Mouse (Mus musculus) gastrocnemius, postnatal 14 days (tissue): Measurements from ENCODE around the gene Prmt1. TPM values are rescaled to one million over a fixed set of nuclear protein-coding genes. Genes with fewer than 3 reads are reported as not detected.

Experiments
- DNase-seq: peaks from one replicate; pipeline ENCODE4 v3.0.0; 2021; ENCODE audit warnings: mixed read lengths
- intact Hi-C: fragments of 180-260 bp; cut with DNase I; formaldehyde crosslinking; loops from one replicate; pipeline ENCODE4 v1.15.1; 2025; ENCODE audit warnings: low total_unique reads
- total RNA-seq, 2 experiments: library from RNA; stranded (reverse); gene quantifications; 2 replicates each; pipeline ENCODE4 v1.2.3; 2021

The Prmt1 gene
- total RNA-seq, 2 experiments from 2014 or later = 144 to 227 TPM

DNA sequence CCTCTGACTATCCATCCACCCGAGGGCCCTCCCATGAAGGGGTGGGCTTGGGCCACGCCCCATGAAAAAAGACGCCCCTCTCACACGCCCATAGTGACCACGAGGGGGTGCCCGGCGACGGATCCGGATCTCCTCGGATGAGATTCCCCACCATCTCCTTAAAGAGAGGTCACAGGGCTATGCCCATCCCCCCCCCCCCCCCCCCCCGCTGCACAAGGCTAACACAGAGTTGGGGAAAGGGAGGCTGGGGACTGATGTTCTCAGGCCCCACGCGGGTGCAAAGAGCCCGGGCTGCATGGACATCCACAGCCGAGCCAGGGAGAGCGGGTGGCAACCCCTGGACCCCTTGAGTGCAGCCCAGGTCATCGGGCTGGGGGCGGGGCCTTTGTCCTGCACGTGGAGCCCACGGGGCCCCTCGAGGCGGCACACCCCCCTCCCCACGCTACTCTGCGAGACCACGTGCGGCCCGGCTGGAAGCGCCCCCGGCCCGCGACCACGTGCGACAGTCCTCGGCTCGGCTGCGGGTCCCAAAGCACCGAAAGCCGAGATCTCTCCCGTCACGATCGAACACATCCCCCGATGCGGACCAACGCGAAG is 675 bp downstream of the Prmt1 start:
- intact Hi-C loops = no loop called here
- DNase-seq = peak; percentile 85

DNA sequence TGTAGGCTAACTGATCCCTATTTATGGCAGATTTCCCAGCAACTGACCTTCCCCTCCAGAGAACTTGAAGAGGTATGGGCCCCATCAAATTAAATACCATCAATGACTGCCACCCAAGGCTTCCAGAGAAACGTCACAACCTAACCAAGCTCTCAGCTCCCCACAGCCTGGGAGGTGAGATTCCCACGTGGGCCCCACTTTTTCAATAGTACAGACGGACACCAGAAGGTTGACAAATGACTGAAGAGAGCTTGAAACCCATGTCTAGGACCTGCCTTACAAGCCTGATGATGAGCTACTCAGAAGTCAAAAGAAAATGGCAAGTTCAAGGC is 1.6 kb downstream of the Prmt1 start:
- DNase-seq = no peak
- intact Hi-C loops = no loop called here

DNA sequence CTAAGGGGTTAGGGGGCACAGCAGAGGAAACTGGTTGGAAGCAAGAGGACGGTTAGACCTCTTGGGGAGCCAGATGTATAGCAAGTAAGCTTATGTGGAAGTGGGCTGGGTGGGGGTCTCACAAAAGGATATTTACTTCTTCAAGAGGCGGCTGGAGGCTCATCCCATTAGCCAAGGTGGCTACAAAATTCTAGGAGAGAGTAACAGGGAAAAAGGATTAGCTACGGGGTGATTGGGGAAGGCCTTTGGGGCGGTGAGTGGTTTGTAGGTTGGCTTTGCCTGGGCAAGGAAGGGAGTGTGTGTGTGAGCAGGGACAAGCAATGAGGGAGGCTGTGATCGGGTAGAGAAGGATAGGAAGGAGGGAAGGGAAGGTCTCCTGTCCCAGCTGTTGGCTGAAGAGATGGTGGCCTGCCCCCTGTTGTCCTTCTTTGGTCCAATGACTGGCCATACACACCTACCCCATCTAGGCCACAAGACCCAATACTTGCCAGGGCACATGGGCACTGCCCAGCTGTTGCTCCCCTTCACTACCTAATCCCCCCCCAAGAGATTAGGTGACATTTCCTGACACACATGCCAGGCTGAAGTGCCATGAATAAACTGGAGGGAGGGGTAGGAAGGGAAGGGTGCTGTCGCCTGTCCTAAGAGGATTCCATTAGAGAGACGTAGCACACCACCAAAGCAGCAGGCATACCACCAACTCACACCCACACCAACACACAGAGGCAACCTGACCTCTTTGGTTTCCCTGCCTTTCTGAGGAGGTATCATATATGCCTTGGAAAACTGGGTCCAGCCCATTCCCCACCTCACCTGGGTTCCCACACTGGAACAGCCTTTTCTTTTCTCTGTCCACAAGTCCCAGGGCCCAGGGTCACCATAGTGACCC is 2.2 kb downstream of the Prmt1 start:
- intact Hi-C loops = no loop called here

DNA sequence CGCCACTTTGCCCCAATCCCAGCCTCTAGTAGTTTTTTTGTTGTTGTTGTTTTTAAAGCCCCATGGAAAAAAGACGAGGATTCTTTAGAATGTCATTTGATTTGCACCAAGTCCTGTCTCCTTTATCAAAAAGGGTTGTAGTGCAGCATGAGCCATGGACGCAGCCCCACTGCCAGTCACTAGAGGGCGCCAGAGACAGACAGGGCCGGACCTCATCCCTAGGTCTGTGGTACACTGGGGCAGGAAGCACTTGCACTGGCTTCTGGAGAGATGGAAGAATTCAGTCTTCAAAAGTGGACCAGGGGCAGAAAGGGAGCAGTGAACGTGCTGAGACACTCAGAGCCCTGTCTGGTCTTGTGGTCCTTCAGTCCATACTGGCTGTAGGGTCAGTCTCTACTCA is 3.3 kb downstream of the Prmt1 start:
- intact Hi-C loops = no loop called here
- peak; percentile 88 for DNase-seq

More for the DNA sequence above, 2.2 kb downstream of the Prmt1 start:
- DNase-seq = peak; percentile 33

DNA sequence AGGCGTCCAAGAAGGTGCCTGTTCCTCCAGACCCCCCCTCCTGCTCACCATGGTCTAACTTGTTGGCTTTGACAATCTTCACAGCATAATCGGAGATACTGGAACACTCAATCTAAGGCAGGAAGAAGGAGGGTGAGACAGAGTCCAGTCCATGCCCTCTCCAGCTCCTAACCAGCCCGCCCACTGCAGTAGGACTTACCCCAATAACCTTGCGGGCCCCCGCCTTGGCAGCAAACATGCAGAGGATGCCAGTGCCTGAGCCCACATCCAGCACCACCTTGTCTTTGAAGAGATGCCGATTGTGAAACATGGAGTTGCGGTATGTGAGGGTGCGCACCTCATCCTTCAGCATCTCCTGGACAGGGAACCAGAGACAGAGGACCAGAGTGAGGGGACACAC is 4.8 kb downstream of the Prmt1 start:
- DNase-seq = no peak
- intact Hi-C loops = no loop called here

DNA sequence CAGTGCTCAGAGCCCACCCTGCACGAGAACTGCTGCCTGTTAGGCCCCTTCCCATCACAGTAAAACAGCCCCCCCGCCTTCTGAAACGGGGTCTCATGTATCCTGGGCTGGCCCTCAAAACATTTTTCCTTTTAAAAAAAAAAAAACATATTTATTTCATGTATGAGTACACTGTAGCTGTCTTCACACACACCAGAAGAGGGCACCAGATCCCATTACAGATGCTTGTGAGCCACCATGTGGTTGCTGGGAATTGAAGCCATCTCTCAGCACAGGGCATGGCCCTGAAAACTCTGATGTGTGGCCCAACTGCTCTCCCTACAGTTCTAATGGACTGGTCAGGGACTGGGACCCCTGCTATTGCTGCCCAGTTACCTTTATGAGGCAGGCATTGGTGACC is 8.1 kb downstream of the Prmt1 start:
- no peak for DNase-seq
- intact Hi-C loops = no loop called here

DNA sequence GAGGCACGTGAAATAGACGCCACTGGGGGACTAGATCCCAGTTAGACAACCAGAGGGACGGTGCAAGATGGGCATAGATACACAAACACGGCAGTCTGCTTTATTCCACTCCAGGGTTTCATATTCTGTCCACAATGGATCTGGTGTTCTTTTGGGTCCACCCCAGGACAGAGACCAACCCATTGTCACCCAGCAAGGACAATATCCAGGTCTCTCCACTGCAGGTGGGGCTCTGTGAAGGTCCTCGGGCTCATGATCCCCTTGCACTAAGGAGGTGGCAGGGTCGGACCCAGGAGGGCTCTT is 11.3 kb downstream of the Prmt1 start:
- intact Hi-C loops = no loop called here
- no peak for DNase-seq

DNA sequence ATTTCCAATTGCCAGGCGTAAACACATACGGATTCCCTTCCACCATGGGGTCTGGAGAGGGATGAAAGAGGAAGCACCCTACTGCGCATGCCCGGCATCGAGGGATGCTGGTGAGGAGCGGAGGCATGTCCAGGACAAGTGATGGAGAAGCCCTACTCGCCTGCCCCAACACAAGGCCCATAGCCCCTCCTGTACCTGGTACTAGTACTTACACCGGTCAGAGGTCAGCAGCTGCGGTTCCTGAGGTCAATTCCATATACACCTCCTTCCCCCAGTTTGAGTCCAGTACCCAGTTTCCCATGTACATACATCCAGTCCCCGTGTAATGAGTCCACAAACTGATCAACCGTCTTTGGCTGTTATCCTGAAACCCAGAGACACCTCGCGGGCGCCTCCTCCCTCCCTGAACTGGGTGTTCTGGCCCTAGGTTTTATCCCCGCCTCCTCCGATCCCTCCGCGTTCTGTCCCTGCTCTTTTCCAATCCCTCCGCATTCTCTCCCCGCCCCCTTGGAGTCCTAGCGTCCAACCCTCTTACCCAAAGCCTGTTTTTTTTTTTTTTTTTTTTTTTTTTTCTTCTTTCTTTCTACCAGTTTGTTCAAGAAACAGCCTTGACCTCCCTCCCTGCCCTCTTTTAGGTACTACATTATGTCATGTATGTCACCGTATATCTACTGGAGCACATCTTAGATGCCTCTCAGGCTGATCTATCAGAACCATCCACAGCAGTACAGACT is 11.8 kb downstream of the Prmt1 start, which contains the start of gene Cpt1c:
Gene Cpt1c, minus strand, starts transcription at position 469 of the 734 bp plus-strand sequence.
- DNase-seq = peak; percentile 84
- intact Hi-C loops = no loop called here

DNA sequence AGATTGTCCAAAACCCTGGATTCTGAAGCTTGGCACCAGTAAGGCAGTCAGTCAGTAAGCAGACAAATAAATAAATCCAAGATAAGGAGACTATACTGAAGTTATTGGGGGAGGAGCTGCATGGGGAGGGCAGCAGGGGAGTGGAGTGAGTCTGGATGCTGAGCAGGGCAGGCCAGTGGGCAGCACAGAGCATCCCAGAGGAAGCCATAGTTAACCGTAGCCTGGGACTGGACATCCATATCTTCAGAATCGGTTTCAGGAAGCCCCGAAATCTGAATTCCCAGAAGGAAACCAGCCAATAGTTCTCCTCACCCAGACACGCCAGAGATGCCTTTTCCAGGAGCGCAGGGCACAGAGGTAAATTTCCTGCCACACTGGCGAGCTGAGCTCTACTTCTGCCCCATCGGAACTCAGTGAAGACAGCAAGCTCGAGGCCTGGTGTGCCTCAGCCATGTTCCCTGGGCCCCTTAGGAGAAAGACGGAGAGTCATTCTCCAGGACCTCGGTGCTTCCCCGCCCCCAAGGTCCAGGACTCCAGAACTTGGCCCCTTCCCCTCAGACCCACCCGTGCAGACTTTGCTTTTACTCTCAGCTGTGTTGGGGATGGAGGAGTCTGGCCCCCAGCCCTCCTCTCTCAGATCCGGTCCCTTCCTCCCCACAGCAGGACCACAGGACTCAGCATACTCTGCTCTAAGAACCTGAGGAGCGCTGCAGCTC is 12.8 kb downstream of the Prmt1 start:
- no peak for DNase-seq
- intact Hi-C loops = no loop called here

DNA sequence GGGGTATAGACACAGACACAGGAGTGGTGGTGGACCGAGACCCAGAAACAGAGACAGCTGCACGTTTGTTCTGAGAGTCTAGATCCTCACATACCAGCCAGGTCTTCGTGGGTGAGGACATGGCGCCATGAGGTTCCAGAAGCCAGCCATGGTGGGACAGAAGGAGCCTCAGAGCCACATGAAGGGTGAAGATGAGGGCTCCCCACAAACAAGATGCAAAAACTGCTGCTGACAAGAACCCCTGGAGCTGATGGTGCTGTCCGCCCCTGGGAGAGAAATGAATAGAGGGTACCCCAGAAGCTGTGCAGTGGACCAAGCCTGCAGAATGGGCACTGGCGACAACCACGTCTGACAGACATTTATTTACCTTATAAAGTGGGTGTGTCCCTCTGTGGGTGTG is 15.2 kb downstream of the Prmt1 start:
- intact Hi-C loops = no loop called here

DNA sequence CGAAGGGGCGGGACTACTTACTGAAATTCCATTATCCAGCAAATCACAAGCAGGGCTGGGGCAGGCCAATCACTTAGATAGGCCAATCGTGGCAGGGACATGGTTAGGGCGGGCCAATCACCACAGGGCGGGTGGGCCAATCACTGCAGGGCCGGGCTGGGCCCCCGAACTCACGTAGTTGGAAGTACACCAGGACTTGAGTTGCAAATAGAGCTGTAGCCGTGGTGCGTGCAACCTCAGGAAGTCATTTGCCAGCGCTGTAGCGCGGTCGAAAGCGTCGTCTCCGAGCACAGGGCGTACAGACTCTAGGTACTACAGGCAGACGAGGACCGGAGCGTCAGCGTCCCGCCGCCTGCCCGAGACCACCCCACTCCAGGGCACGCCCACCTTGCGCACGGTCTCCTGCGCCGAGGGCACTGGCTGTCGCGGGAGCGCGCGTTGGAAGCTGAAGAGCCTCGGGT is 16.1 kb downstream of the Prmt1 start:
- intact Hi-C loops = no loop called here
- DNase-seq = peak; percentile 88

More for the DNA sequence above, 15.2 kb downstream of the Prmt1 start:
- DNase-seq = no peak

DNA sequence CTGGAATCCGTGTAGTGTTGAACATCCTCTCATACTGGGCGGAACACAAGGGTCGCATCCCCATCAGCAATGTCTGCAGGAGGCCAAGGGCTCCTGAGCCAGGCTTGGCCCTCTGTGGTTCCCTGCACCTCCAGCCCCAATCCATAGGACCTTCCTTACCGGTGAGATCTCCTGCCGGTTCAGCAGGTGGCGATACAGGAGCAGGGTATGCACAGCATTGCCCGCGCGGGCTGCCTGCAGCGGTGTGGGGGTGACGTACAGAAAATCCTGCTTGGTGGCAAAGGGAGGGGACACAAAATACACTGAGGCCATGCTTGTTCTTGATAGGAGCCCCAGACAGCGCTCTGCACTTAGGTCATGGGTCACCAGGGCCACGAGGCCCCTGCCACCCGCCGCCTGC is 19.7 kb downstream of the Prmt1 start:
- DNase-seq = no peak
- intact Hi-C loops = no loop called here

DNA sequence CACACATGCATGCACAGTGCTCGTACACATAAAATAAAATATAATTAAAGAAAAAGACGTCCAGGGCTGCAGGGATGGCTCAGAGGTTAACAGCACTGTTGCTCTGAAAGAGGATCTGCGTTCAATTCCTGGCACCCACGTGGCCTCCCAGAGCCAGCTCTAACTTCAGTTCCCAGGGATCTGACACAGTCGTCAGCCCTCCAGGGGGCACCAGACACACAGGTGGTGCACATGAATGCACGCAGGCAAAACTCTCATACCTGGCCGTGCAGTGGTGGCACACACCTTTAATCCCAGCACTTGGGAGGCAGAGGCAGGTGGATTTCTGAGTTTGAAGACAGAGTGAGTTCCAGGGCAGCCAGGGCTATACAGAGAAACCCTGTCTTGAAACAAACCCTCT is 20.4 kb downstream of the Prmt1 start:
- DNase-seq = no peak
- intact Hi-C loops = no loop called here

DNA sequence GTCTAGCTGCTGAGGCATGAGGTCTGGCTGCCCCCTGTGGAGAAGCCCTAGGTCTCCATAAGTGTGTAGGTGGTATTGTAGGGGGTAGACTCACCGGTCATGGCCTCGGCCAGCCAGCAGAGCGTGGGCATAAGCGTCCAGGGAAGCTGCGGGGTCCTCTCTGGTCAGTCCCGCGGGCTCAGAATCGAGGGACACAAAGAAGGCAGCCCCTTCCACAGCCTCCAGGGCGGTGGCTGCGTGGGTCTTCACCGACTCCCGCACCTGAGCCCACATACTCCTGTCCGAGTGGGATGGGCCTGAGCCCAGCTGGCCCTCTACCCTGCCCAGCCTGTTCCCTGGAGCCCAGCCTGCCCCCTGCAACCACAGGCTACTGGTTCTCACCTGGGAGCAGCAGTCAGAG is 21.4 kb downstream of the Prmt1 start:
- DNase-seq = no peak
- intact Hi-C loops = no loop called here

DNA sequence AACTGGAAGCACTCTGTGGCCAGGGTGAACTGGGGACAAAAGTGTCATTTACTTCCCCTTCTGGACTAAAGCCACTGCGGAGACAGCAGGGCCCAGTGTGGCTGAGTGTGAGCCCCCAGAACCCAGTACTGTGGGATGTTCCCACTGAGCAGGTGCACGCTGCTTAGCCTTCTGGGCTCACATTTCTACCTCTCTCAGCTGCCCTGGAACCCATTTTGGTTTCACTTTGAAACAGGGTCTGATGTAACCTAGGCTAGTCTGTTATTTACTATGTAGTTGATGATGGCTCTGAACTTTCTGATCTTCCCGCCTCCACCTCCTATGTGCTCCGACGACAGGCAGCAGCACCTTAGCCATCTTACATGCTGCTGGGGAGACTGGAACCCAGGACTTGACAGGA is 23.5 kb downstream of the Prmt1 start:
- intact Hi-C loops = no loop called here
- DNase-seq = no peak

DNA sequence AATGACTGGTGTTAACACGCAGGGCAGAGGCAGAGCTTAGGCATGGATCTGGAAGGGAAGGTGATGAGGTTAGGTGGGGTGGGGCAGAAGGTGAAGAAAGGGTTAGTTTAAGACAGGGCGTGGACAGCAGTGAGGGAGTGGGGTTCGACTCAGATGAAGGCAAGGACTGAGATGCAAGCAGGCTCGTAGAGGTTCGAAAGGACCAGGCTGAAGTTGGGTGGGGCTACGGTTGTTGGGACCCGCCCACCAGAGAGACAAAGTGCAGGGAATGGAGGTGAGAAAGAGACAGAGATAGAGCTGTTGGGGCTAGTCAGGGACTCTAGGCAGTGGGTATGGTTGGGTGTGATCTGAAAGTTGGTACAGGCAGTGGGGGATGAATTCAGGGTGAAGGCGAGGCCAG is 24.0 kb downstream of the Prmt1 start:
- intact Hi-C loops = no loop called here
- DNase-seq = no peak

DNA sequence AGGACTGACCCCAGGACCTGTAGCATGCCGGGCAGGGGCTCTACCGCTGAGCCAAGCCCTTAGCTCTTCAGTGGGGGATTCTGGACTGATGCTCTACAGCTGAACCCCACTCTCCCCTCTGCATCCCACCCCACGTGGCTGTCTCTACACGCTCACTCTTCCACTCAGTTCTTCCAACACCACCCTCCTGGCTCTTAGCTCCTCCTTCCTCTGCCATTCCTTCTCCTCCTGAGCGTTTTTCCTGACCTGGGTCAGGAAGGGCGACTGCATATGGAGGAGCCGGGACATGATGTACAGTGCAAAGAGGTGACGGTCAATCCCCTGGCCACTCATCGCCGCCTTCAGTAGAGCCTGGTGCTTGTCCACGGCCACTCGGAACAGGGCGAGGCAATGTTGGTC is 25.9 kb downstream of the Prmt1 start:
- no peak for DNase-seq
- intact Hi-C loops = no loop called here

DNA sequence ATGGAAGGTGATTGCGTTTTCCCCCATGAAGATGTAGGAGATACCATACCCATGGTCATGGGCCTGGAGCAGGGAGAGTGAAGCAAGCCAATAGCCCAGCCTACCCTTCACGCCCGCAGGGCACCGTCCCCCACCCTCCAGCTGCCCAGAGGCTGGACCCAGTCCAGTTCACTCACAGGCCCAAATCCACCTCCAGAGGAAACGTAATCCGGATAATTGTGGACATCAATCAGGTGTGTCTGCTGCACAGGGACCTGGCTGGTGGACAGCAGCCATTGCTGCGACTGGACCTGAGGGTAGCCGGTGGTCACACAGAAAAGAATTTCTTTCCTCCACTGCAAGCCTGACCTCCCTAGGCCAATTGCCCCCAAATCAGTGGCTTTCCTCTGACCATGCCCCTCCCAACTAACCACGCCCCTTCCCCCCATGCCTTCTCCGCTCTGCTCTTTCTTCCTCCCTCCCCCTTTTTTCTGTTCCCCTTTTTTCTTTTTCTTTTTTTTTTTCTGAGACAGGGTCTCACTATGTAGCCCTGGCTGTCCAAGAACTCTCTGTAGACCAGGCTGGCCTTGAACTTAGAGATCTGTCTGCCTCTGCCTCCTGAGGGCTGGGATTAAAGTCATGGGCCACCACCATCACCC is 26.4 kb downstream of the Prmt1 start:
- DNase-seq = no peak
- intact Hi-C loops = loop anchor here (5.0 to 10.0 kb wide), 2 partner anchors 38 to 55 kb away; no protein-coding TSS in a partner anchor

DNA sequence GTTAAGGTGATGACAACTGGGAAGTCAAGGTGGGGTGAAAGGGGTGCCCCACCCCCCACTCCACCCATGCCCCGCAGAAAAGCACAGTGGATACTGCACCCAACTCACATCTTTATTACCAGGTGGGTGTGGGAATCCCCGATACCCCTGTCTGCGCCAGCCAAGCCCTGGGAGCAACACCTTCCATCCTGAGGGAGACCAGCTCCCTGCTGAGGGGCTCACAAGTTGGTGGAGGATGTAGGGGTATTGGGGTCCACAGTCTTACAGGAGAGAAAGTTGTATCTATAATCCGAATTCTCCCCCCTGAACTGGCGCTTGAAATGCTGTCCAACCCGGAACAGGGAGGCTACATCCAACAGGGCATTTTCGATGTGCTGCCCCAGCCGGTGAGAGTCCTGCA is 27.1 kb downstream of the Prmt1 start:
- intact Hi-C loops = loop anchor here (5.0 to 10.0 kb wide), 2 partner anchors 37 to 54 kb away; no protein-coding TSS in a partner anchor
- DNase-seq = no peak
